Mouse (Mus musculus): Measurements from ENCODE around the gene Ywhab.

DNA sequence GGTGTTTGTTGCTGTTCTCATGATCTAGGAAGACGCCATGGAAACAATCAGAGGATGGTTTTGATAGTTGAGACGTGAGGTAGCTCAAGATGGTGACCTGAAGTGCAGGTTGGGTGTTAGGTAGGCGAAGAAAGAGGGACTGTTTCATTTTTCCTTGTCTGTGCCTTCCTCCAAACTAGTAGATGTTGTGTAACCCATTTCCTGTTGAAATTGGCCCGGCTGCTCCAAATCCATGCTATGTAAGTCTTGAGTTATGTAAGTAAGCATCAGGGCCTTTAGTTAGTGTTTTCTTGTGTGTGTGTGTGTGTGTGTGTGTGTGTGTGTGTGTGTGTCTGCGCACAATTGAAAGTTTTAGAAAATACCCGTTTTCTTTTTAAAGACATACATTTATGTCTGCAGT, 14.5 kb downstream of the Ywhab start:
- no peak for TF ChIP-seq CTCF (IDR thresholded peaks at IDR 0.05; ENCODE audit: borderline replicate concordance, insufficient read depth, low read length)
- no peak for TF ChIP-seq POLR2A (IDR thresholded peaks at IDR 0.05; ENCODE audit: low read depth, low read length)
